Mouse (Mus musculus) retina, postnatal 1 day (tissue): ENCODE results near the gene Hist1h3h.
A peak's percentile ranks its signal among the peaks of the same experiment; 100 is the strongest.

Experiments
- DNase-seq: peaks from one replicate; pipeline ENCODE4 v3.0.0-alpha.2; 2012

Gene Hist1h3h

DNA sequence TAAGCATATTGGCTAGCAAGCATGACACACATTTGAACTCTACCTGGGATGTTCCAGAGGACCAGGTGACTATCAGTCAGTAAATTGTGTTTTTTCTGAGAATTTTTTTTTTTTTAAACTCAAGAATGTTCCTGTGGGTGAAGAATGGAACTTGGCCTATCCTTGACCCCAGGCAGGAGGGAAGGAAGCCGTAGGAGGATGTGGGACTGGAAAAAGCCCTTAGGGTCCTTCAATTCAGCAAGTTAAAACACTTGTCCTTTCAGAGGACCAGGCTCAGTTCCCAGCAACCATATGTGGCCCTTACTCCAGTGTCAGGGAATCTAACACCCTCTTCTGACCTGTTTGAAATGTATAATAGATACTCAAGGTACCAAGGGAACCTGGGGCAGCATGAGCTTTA, 12.1 kb downstream of the Hist1h3h start:
- DNase-seq: no peak

DNA sequence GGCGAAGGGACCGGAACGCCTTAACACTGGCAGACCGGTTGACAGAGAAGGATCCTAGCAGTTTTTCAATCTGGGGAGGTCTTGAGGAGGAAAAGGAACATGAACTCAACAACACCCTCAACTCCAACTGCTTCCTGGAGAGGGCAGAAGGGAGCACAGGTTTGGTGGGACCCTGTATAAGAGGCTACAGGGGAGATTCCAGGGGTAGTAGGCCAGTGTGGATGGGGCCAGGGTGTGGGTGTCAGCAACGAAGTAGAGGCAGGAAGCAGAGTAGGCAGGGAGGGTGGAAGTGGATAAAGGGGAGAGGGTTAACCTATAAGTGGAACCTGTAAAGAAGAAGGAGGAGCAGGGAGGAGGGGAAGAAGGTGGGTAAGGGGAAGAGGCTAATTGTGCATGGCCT, 16.0 kb downstream of the Hist1h3h start:
- peak; percentile 38 for DNase-seq

DNA sequence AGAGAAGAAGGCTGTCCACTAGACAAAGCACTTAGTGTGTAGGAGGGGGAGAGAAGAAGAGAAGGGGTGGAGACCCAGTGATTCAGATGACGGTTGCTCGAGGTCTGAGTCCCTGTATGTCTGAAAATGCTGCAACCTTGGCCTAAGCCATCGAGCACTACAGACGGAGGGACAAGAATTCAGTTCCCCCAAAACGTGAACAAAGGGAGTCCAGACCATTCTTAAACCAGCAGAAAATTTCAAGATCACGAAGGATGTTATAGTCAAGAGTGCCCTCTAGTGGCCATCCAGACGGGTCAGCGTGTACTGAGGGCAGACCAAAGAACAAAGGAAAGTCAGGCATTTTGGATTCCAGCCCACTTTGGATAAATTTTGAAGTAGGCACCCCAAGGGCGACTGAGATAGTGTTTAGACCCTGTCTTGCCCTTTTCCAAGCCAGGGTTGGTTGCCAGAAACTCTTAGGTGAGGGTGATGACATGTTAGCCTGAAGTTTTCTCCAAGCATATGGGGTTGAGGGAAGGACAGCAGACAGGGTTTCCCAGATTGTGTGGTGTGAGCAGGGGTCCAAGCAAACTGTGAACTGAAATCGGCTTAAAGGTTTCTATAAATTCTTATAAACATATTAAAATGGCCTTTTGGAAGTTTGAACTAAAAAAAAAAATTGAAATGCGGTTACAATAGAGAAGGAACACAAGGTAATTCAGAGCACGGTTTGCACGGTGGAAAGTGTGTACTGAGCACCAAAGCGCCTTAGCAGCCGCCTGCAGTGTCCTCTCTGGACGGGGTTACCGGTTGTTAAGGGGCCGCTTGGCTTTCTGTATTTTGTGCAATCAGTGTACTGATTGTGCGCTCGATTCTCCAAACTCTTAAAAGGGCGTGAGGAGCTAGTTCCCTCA, 16.8 kb downstream of the Hist1h3h start:
- DNase-seq: peak; percentile 96

DNA sequence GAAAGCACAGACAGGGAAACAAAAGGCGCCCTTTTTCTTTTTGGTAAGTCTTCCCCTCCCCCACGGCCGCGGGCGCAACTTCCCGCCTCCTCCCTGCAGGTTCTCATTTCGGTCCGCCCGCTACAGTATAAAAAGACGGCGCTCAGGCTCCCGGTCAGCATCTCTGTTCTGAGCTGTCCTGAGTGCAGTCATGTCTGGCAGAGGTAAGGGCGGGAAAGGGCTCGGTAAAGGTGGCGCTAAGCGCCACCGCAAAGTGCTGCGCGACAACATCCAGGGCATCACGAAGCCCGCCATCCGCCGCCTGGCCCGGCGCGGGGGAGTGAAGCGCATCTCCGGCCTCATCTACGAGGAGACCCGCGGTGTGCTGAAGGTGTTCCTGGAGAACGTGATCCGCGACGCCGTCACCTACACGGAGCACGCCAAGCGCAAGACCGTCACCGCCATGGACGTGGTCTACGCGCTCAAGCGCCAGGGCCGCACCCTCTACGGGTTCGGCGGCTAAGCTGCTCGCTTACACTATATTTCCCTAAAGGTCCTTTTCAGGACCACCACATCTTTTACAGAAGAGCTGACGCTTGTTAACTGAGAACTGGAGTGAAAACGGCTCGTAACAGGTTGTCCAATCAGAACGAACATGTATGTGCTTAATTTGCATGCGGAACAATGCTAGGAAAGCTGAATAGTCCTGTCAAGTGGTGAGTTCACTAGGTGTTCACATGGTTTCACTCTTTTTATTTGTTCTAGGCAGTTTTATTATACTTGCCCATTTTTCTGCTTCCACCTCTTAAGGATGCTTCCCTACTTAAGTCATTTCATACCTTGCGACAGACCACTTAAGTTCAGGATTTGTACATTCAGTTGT, 17.7 kb downstream of the Hist1h3h start, which contains the start of gene Hist1h4j:
Gene Hist1h4j, plus strand, starts transcription at position 159 of the 862 bp plus-strand sequence.
- DNase-seq: peak; percentile 95

DNA sequence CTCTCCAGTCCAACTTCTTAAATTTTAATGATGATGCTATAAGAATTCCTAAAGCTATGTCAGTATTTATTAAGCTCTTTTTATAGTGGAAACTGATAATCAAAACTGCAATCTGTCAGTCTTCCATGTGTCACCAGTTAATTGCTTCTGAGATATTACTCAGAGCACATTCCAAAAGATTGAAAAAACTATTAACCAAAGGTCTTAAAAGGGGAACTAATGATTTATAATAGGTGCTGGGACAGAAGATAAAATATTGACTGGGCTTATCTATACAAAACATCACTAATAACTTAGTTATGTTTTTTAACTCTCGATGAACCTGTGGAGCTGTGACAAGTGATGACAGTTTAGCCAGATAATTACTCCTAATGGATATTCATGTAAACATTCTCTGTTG, 27.5 kb downstream of the Hist1h3h start:
- DNase-seq: no peak

DNA sequence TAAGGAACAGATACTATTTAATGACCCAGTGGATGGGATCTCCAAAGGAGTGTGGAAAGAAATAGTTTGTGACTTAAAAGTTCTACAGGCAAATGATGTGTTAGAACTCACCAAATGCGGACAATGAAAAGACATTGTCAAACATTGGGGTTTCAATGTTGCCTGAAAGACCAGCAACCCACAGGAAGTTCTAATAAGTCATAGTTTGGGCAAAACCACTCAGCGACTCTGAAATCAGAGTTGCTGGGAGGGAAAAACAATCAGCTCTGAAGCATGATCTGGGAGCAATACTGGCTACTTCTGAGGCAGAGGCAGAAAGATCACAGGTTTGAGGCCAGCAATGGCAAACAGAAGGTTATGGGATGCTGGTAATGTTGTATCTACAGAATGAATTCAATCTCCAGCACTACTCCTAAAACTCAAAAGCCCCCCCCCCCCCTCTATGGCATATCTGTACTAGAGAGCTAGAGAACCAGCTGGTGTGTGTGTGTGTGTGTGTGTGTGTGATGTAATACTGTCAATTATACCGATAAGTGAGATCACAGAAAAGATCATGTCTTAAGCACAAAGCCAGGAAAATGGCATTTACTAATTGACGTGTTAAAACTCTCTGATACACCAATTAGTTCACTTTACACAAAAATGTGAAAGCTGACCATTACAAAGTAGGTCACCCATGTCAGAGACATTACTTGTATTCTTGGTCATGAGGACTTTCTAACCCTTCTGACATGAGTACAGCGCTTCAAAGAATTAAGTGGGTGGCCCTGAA, 32.1 kb downstream of the Hist1h3h start:
- DNase-seq: peak; percentile 63

DNA sequence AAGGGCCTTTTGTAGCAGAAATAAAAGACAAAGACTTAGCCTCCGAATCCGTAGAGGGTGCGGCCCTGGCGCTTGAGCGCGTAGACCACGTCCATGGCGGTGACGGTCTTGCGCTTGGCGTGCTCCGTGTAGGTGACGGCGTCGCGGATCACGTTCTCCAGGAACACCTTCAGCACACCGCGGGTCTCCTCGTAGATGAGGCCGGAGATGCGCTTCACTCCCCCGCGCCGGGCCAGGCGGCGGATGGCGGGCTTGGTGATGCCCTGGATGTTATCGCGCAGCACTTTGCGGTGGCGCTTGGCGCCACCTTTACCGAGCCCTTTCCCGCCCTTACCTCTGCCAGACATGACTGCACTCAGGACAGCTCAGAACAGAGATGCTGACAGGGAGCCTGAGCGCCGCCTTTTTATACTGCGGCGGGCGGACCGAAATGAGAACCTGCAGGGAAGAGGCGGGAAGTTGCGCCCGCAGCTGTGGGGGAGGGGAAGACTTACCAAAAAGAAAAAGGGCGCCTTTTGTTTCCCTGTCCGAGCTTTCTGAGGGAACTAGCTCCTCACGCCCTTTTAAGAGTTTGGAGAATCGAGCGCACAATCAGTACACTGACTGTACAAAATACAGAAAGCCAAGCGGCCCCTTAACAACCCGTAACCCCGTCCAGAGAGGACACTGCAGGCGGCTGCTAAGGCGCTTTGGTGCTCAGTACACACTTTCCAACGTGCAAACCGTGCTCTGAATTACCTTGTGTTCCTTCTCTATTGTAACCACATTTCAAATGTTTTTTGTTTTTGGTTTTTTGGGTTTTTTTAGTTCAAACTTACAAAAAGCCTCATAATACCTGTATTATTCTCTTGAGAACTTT, 32.9 kb downstream of the Hist1h3h start, which contains the start of gene Hist1h4k:
Gene Hist1h4k, minus strand, starts transcription at position 347 of the 859 bp plus-strand sequence.
- peak; percentile 95 for DNase-seq

DNA sequence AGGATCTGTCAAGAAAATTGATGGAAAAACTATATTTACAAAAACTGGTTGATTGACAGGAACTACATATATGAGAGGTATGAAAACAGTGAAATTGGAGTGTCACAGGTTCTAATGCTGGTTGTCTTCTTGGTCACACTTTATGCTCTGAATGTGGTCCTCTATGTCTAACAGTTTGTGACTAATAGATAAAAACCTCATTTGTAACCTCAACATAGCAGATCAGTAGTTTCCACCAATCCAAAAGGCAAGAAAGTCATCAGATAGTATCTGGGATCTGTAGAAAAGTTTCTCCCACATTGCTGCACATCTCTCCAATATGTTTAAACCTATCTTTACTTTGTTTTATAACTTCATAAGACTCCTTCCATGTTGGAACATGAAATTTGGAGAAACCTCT, 34.0 kb downstream of the Hist1h3h start:
- no peak for DNase-seq

DNA sequence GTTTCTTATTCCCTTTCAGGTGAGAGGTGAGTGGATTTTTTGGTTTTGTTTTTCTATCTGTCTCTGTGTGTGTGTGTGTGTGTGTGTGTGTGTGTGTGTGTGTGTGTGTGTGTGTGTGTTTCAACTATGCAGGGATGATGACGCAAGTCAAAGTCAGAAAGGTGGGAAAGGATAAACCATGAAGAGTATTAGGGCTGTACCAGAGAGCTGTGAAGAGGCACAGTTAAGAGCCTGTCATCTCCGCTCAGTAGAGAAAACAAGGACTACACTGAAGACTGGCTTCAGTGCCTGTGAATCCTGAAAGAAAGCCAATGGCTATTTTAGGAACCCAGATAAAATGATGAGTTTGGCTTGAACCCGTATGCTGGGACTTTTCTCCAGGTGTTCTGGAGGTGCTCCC, 34.4 kb downstream of the Hist1h3h start:
- DNase-seq: no peak

DNA sequence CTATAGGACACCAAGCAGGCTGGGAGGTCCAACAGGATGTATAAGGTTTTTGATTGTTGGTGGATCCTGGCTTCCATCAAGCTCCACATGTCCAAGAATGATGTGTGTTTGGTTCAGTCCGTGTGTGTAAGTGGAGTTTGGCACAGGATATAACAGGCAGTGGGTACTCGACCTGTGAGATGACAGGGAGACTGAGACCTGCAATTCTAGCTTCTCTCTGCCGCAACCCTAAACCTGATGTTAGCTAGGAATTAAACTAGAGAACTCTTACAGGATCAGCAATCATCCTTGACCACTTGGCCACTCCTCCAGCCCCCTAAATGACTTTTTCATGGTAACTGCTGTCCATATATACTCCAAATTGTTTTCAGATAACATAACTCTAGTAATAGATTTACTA, 34.9 kb downstream of the Hist1h3h start:
- no peak for DNase-seq

DNA sequence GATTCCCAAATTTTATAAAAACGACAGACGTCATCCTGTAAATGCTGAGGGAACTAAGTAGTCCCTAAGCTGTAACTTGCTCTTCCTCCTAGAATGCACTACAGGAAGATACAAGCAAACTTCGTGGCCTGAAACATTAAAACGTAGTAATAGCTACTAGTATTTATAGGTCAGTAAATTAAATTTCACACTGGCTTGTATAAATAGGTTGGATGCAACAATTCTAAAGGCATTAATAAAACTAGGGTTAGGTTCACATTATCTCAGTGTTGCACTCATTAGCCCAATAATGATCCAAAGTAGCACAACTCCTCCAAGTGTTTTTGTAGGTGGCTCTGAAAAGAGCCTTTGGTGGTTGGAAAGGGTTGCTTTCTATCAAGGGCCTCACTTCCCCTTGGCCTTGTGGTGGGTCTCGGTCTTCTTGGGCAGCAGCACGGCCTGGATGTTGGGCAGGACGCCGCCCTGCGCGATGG, 35.6 kb downstream of the Hist1h3h start:
- no peak for DNase-seq

DNA sequence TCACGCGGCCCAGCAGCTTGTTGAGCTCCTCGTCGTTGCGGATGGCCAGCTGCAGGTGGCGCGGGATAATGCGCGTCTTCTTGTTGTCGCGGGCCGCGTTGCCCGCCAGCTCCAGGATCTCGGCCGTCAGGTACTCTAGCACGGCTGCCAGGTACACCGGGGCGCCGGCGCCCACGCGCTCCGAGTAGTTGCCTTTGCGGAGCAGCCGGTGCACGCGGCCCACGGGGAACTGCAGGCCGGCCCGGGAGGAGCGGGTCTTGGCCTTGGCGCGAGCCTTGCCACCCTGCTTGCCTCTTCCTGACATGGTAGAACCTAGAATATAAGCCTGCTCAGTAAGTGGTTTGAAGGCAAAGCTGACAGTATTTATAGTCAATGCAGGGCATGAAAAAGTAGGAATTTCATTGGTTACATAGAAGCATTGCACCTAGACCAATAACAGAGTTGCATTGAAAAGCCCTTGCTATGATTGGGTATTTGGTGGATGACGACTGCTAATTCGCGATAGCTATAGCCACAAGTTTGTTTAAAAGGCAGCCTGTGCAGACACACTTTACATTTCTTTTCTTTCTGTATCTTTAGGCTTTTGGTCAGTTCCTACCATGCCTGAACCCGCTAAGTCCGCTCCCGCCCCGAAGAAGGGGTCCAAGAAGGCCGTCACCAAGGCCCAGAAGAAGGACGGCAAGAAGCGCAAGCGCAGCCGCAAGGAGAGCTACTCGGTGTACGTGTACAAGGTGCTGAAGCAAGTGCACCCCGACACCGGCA, 36.2 kb downstream of the Hist1h3h start, which contains the start of the genes Hist1h2ak and Hist1h2bn:
Gene Hist1h2ak, minus strand, starts transcription at position 304 of the 762 bp plus-strand sequence.
Gene Hist1h2bn, plus strand, starts transcription at position 600 of the 762 bp plus-strand sequence.
- peak; percentile 98 for DNase-seq

DNA sequence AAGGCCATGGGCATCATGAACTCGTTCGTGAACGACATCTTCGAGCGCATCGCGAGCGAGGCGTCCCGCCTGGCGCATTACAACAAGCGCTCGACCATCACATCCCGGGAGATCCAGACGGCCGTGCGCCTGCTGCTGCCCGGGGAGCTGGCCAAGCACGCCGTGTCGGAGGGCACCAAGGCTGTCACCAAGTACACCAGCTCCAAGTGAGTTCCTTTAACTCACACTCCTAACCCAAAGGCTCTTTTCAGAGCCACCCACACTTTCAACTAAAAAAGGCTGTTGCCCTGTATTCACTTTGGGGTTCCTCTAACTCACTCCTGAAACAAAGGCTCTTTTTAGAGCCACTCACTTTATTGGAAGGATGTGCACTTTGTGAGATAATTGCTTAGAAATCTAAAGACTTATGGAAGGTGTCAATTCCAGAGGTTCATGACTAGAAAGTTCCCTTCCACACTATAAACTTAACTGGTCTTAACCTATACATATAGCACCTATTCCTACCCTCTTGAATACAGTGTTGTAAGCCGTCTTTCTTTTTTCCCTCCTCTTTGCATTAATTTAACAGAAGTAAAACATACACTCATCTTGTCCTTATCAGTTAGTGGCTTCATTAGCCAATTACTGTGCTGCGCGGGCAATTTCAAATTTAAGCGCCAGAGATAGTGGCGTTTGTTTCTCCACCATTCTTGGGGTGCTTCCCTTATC, 37.0 kb downstream of the Hist1h3h start:
- peak; percentile 79 for DNase-seq

DNA sequence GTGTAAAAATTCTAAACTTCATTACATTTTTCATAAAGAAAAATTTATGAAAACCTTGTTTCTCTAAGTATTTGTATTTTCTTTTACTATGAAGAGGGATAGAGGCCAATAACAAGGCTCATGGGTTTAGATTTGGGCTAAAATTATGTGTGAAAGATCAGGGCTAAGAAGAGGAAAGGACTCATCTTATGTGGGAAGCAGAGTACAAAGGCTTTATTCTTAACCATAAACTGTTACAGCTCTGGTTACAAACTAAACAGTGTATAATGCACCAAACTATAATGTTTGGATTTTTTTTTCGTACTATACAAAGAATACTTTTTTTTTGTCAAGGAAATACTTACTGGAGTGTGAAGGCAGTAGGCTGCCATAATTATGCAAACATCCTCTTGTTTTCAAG, 38.2 kb downstream of the Hist1h3h start:
- DNase-seq: no peak
